Mouse (Mus musculus) embryonic facial prominence, embryonic 11.5 days (tissue): Measurements from ENCODE around the gene Grin1. TPM values are rescaled to one million over a fixed set of nuclear protein-coding genes. Genes with fewer than 3 reads are reported as not detected.
A peak's percentile ranks its signal among the peaks of the same experiment; 100 is the strongest.

ENCODE experiments used
- ATAC-seq: fragments of 200-750 bp; cut with Nextera tagmentation; replicated peaks from 2 replicates; pipeline ENCODE4 v1.8.0; 2017; ENCODE audit warnings: low read depth; ENCODE audit not compliant: insufficient number of reproducible peaks, low FRiP score, low TSS enrichment
- DNase-seq: peaks from one replicate; pipeline ENCODE4 v3.0.0-alpha.2; 2015; ENCODE audit warnings: low spot score
- H3K27ac ChIP-seq: fragments of 300-500 bp; sonication (generic); replicated peaks from 2 replicates; pipeline ENCODE4 v1.5.1; 2014; ENCODE audit warnings: mild to moderate bottlenecking, low read depth, low read length, control low read depth
- H3K27me3 ChIP-seq: fragments of 300-500 bp; sonication (generic); 2 replicates; pipeline ENCODE4 v1.6.1; 2014; ENCODE audit warnings: mild to moderate bottlenecking, low read length, moderate library complexity, mixed read lengths; ENCODE audit not compliant: control insufficient read depth, insufficient read depth
- H3K36me3 ChIP-seq: fragments of 300-500 bp; sonication (generic); replicated peaks from 2 replicates; pipeline ENCODE4 v1.6.1; 2014; ENCODE audit warnings: low read depth, mild to moderate bottlenecking, low read length, moderate library complexity, mixed read lengths; ENCODE audit not compliant: control insufficient read depth, insufficient read depth
- H3K4me1 ChIP-seq: fragments of 300-500 bp; sonication (generic); 2 replicates; pipeline ENCODE4 v1.6.1; 2014; ENCODE audit warnings: low read length, mixed read lengths; ENCODE audit not compliant: control insufficient read depth, insufficient read depth
- H3K4me2 ChIP-seq: fragments of 300-500 bp; sonication (generic); 2 replicates; pipeline ENCODE4 v1.6.1; 2014; ENCODE audit warnings: low read depth, mild to moderate bottlenecking, control low read depth, low read length, moderate library complexity
- H3K4me3 ChIP-seq: fragments of 300-500 bp; sonication (generic); 2 replicates; pipeline ENCODE4 v1.5.1; 2014; ENCODE audit warnings: low read depth, low read length, control low read depth
- H3K9ac ChIP-seq: fragments of 300-500 bp; sonication (generic); replicated peaks from 2 replicates; pipeline ENCODE4 v1.6.1; 2014; ENCODE audit warnings: mild to moderate bottlenecking, control low read depth, low read length
- H3K9me3 ChIP-seq: fragments of 300-500 bp; sonication (generic); replicated peaks from 2 replicates; pipeline ENCODE4 v1.6.1; 2016; ENCODE audit warnings: mild to moderate bottlenecking, low read length, inconsistent platforms, mixed read lengths; ENCODE audit not compliant: control insufficient read depth
- WGBS: fragments of 180-500 bp; shearing (Covaris S2); extraction: QIAGEN DNeasy Blood & Tissue Kit; methylation state at CpG from one replicate; pipeline ENCODE4 v1.1.7; 2014; 5-methylcytosine and 5-hydroxymethylcytosine counted together
- polyA plus RNA-seq: library from polyadenylated mRNA; unstranded; fragments of >200 nt; fragmentation: Nextera tagmentation; extraction: Ambion mirVana; gene quantifications from 2 replicates; pipeline ENCODE4 v1.2.1, GENCODE M21; 2014

Grin1 gene
- polyA plus RNA-seq, 1 experiment from 2014 or later = 1.6 TPM

- H3K9ac ChIP-seq = peak within 1 kb of the TSS; percentile 87
- H3K4me3 ChIP-seq = peak within 1 kb of the TSS; percentile 94
- peak within 1 kb of the TSS; percentile 90 for H3K4me2 ChIP-seq
- ATAC-seq = peak; percentile 94
- H3K4me1 ChIP-seq = peaks cover 4% of the 10 kb centered on the region; the same call in 1 of the 2 replicates
- peak; percentile 99 for DNase-seq
- under 1% methylated on average over 54 of the region's 55 CpGs for WGBS
- H3K27ac ChIP-seq = peak within 1 kb of the TSS; percentile 22; the same call in 1 of the 2 replicates
- no peaks in the 10 kb centered on the region for H3K27me3 ChIP-seq
- peaks cover 5% of the 10 kb centered on the region for H3K36me3 ChIP-seq
- no peaks in the 10 kb centered on the region for H3K9me3 ChIP-seq
Measured at GRCm38 (mm10) chr2:25271827-25272511, 47.0 kb downstream of the Grin1 start, which contains the start of the genes Ssna1 and Anapc2. Ssna1 (minus strand) TSS chr2:25272438. Anapc2 (plus strand) TSS chr2:25272478.

DNA sequence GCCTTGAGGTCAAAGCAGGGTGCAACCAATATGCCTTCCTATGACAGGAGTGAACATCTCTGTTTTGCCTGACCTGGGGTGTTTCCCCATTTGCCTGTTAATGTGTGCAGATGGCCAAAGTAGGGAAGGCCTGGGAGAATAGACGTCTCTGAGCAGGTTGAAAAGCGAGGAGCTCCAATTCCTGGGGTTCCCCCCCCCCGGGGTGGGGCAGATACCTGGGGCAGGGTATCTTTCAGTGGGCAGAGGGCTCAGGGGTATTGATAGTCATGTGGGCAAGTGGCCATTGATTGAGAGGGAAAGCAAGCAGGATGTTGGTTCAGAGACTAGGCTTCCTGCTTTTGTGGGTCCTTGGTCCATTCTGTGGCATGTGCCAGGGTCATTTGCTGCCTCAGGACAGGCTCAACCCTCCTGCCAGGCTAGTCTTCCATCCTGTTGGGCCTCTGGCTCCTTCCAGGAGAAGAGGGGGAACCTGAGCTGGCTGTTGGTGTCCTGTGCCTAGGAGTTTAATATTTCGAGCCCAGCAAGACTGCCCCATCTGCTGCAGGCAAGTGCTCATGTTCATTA lies 51.2 kb downstream of the Grin1 start:
- Histone ChIP-seq H3K36me3 (no peaks in the 10 kb centered on the region; the same call in 1 of the 2 replicates), H3K4me3 (no peak overlapping the region), H3K9me3 (no peaks in the 10 kb centered on the region), H3K27ac (no peak overlapping the region), H3K9ac (no peak overlapping the region), H3K4me2 (no peak overlapping the region), H3K27me3 (peaks cover 12% of the 10 kb centered on the region), H3K4me1 (peaks cover 9% of the 10 kb centered on the region)
- DNase-seq = no peak
- WGBS = 74% methylated on average over 4 of the region's 4 CpGs
- ATAC-seq = no peak

DNA sequence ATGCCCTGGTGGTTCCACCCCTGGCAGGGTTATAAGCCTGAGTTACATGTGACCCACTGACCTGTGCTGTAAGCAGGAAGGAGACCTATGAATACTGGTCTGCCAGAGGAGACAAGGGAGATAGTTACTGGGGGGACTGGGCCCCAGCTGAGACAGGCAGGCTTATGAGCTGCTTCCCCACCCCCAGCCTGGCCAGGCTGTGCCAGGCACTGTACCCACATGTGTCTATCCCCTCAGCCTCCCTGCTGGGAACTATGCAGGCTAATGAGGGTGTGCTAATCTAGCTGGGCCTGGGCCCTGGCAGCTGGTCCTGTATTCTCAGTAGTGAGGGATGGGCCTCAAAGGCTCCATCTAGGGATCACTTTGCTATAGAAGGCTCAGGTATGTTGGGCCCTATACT lies 51.7 kb downstream of the Grin1 start:
- H3K9me3 ChIP-seq = no peaks in the 10 kb centered on the region
- no peak overlapping the region for H3K9ac ChIP-seq
- H3K4me3 ChIP-seq = no peak overlapping the region

GRCm38 (mm10) chr2:25266720-25267119 lies 52.3 kb downstream of the Grin1 start:
- H3K4me3 ChIP-seq = no peak overlapping the region
- no peak overlapping the region for H3K9ac ChIP-seq
- H3K4me1 ChIP-seq = peaks cover 9% of the 10 kb centered on the region
- no peak overlapping the region for H3K4me2 ChIP-seq
- H3K36me3 ChIP-seq = no peaks in the 10 kb centered on the region; the same call in 1 of the 2 replicates
- 58% methylated on average over 2 of the region's 2 CpGs for WGBS
- ATAC-seq (no peak), DNase-seq (no peak)
- H3K9me3 ChIP-seq = no peaks in the 10 kb centered on the region
- H3K27ac ChIP-seq = no peak overlapping the region
- peaks cover 12% of the 10 kb centered on the region for H3K27me3 ChIP-seq

More for the DNA sequence above, 51.7 kb downstream of the Grin1 start:
- peaks cover 9% of the 10 kb centered on the region for H3K4me1 ChIP-seq
- no peak overlapping the region for H3K4me2 ChIP-seq
- peaks cover 12% of the 10 kb centered on the region for H3K27me3 ChIP-seq
- DNase-seq = no peak
- H3K27ac ChIP-seq = no peak overlapping the region
- ATAC-seq = no peak
- no peaks in the 10 kb centered on the region; the same call in 1 of the 2 replicates for H3K36me3 ChIP-seq

DNA sequence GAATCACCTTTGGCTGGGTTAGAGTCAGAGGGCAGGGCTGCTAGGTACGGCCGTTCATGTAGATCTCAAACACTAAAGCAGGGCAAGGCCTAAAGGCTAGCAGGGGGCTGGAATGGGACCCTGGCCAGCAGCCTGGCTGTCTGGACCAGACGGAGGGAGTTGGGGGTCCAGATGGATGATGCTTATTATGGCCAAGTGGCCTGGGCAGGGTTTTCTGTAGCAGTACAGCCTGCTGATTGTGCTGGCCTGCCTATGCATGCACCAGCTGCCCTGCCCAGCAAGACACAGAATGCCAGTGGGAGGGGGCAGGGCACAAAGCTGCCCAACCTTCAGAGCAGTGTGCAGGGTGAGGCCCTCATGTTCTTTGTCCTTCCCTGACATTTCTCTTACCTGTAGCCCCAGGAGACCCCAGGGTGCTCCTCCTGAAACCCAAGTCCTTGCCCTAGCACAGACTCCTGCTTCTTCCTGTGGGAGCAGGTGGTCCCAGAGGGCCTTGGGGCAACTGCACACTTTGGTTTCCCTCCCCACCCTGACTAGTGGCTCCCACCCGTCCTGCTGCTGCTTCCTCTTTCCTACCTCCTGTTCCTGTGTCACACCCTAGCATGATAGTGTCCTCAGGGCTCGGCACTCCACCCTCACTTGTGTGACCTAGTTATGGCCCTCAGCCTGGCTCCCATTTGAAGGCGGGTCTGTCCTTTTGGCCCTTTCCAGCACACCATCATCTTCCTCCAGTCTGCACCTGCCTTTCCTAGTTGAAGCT lies 52.9 kb downstream of the Grin1 start:
- Histone ChIP-seq H3K27ac (no peak overlapping the region), H3K9ac (no peak overlapping the region), H3K4me1 (peaks cover 9% of the 10 kb centered on the region), H3K36me3 (no peaks in the 10 kb centered on the region; the same call in 1 of the 2 replicates), H3K9me3 (no peaks in the 10 kb centered on the region), H3K4me3 (no peak overlapping the region), H3K27me3 (peaks cover 12% of the 10 kb centered on the region), H3K4me2 (no peak overlapping the region)
- ATAC-seq (no peak), DNase-seq (no peak)
- 64% methylated on average over 6 of the region's 6 CpGs for WGBS

- Histone ChIP-seq H3K4me1 (peaks cover 9% of the 10 kb centered on the region), H3K4me3 (no peak overlapping the region), H3K4me2 (peak overlapping the region; percentile 7; the same call in 1 of the 2 replicates)
Measured at GRCm38 (mm10) chr2:25264851-25265250, 54.1 kb downstream of the Grin1 start.

DNA sequence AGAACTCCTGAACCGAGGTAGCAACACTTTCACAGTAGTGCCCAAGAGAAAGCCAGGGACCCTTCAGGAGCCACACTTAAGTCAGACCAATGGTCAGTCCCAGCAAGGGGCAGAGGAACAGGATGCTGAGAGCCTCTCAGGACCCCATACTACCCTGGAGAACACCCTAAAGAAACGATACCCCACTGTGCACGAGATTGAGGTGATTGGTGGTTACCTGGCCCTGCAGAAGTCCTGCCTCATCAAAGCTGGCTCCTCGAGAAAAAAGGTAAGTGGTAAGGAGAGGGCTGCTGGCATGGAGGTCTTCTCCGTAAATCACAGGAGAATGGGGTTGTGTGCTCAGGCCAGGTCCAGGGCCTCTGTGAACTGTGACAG lies 54.7 kb downstream of the Grin1 start:
- no peak overlapping the region for H3K9ac ChIP-seq
- no peaks in the 10 kb centered on the region for H3K9me3 ChIP-seq
- DNase-seq = no peak
- H3K36me3 ChIP-seq = no peaks in the 10 kb centered on the region
- H3K4me3 ChIP-seq = no peak overlapping the region
- no peak overlapping the region for H3K27ac ChIP-seq
- H3K4me1 ChIP-seq = peaks cover 9% of the 10 kb centered on the region
- peak overlapping the region; percentile 7; the same call in 1 of the 2 replicates for H3K4me2 ChIP-seq
- no peak for ATAC-seq
- WGBS = 80% methylated on average over 5 of the region's 5 CpGs
- peaks cover 12% of the 10 kb centered on the region for H3K27me3 ChIP-seq

More at GRCm38 (mm10) chr2:25264851-25265250, 54.1 kb downstream of the Grin1 start:
- DNase-seq (no peak), ATAC-seq (no peak)
- WGBS = 72% methylated on average over 3 of the region's 3 CpGs
- H3K27me3 ChIP-seq = peaks cover 12% of the 10 kb centered on the region
- no peaks in the 10 kb centered on the region for H3K9me3 ChIP-seq
- H3K27ac ChIP-seq = no peak overlapping the region
- H3K9ac ChIP-seq = no peak overlapping the region
- H3K36me3 ChIP-seq = no peaks in the 10 kb centered on the region
